Mouse (Mus musculus): Measurements from ENCODE around the gene Hsd3b5. TPM values are rescaled to one million over a fixed set of nuclear protein-coding genes. Genes with fewer than 3 reads are reported as not detected.

Gene Hsd3b5
- polyA plus RNA-seq, 1 experiment from 2014 or later: not detected

Other genes with a start within 250 kb of the Hsd3b5 start
- 7.1 and 7.2 TPM in 2 replicates for gene Zfp697, start 247.8 kb downstream of the Hsd3b5 start, polyA plus RNA-seq (2015; fragmentation: Nextera tagmentation; extraction: Ambion mirVana)
- gene Gm4450, start 173.1 kb downstream of the Hsd3b5 start, polyA plus RNA-seq (2015; fragmentation: Nextera tagmentation; extraction: Ambion mirVana): not detected in 2 replicates
- gene Hsd3b4, start 119.7 kb downstream of the Hsd3b5 start, polyA plus RNA-seq (2015; fragmentation: Nextera tagmentation; extraction: Ambion mirVana): not detected in 2 replicates
- gene Gm10681, start 41.4 kb downstream of the Hsd3b5 start, polyA plus RNA-seq (2015; fragmentation: Nextera tagmentation; extraction: Ambion mirVana): not detected in 2 replicates
- gene Hsd3b2, start 94.3 kb upstream of the Hsd3b5 start, polyA plus RNA-seq (2015; fragmentation: Nextera tagmentation; extraction: Ambion mirVana): 0.18 and 0.28 TPM in 2 replicates
- 10.5 and 12.7 TPM in 2 replicates for gene Hsd3b3, start 132.9 kb upstream of the Hsd3b5 start, polyA plus RNA-seq (2015; fragmentation: Nextera tagmentation; extraction: Ambion mirVana)
- 0.96 and 1.0 TPM in 2 replicates for gene Hsd3b6, start 184.2 kb upstream of the Hsd3b5 start, polyA plus RNA-seq (2015; fragmentation: Nextera tagmentation; extraction: Ambion mirVana)
- 1.5 and 17.0 TPM in 2 replicates for gene Hsd3b1, start 229.5 kb upstream of the Hsd3b5 start, polyA plus RNA-seq (2015; fragmentation: Nextera tagmentation; extraction: Ambion mirVana)

Measured in intestine, embryonic 15.5 days (tissue).